Mouse (Mus musculus): ENCODE measurements around the gene Lpp. TPM values are rescaled to one million over a fixed set of nuclear protein-coding genes. Genes with fewer than 3 reads are reported as not detected.

Gene Lpp
- polyA plus RNA-seq, 1 experiment: 8.1 TPM

GRCm38 (mm10) chr16:24806093-24806492 is 412.8 kb downstream of the Lpp start:
- no peak for DNase-seq
- WGBS: 97% methylated on average over 1 of the region's 1 CpGs
- H3K4me1 ChIP-seq (ENCODE audit: control insufficient read depth, insufficient read depth, low read length): no peaks in the 10 kb centered on the region

GRCm38 (mm10) chr16:24807565-24807964 is 414.3 kb downstream of the Lpp start:
- Histone ChIP-seq H3K27me3 (ENCODE audit: control insufficient read depth, insufficient read depth, low read length) (no peaks in the 10 kb centered on the region), H3K4me1 (ENCODE audit: control insufficient read depth, insufficient read depth, low read length) (no peaks in the 10 kb centered on the region), H3K4me3 (replicated peaks; ENCODE audit: insufficient read depth, low read depth, low read length) (no peak overlapping the region), H3K27ac (ENCODE audit: insufficient read depth, low read length) (no peak overlapping the region)
- 56% methylated on average over 4 of the region's 4 CpGs for WGBS
- TF ChIP-seq POLR2A (IDR thresholded peaks at IDR 0.05; ENCODE audit: borderline replicate concordance, insufficient read depth, low read length): no peak
- no peak for DNase-seq

More at GRCm38 (mm10) chr16:24806093-24806492, 412.8 kb downstream of the Lpp start:
- no peaks in the 10 kb centered on the region for H3K27me3 ChIP-seq (ENCODE audit: control insufficient read depth, insufficient read depth, low read length)
- H3K4me3 ChIP-seq (replicated peaks; ENCODE audit: insufficient read depth, low read depth, low read length): no peak overlapping the region
- no peak overlapping the region for H3K27ac ChIP-seq (ENCODE audit: insufficient read depth, low read length)
- TF ChIP-seq CTCF (IDR thresholded peaks at IDR 0.05; ENCODE audit: borderline replicate concordance, insufficient read depth, low read depth, low read length) (no peak), POLR2A (IDR thresholded peaks at IDR 0.05; ENCODE audit: borderline replicate concordance, insufficient read depth, low read length) (no peak)

GRCm38 (mm10) chr16:24809811-24810210 is 416.5 kb downstream of the Lpp start:
- WGBS: 72% methylated on average over 6 of the region's 6 CpGs
- Histone ChIP-seq H3K4me1 (ENCODE audit: control insufficient read depth, insufficient read depth, low read length) (no peaks in the 10 kb centered on the region), H3K27me3 (ENCODE audit: control insufficient read depth, insufficient read depth, low read length) (no peaks in the 10 kb centered on the region), H3K4me3 (replicated peaks; ENCODE audit: insufficient read depth, low read depth, low read length) (no peak overlapping the region), H3K27ac (ENCODE audit: insufficient read depth, low read length) (no peak overlapping the region)
- no peak for DNase-seq
- no peak for TF ChIP-seq CTCF (IDR thresholded peaks at IDR 0.05; ENCODE audit: borderline replicate concordance, insufficient read depth, low read depth, low read length)
- TF ChIP-seq POLR2A (IDR thresholded peaks at IDR 0.05; ENCODE audit: borderline replicate concordance, insufficient read depth, low read length): no peak

- Histone ChIP-seq H3K27me3 (ENCODE audit: control insufficient read depth, insufficient read depth, low read length) (no peaks in the 10 kb centered on the region), H3K4me3 (replicated peaks; ENCODE audit: insufficient read depth, low read depth, low read length) (no peak overlapping the region), H3K27ac (ENCODE audit: insufficient read depth, low read length) (no peak overlapping the region), H3K4me1 (ENCODE audit: control insufficient read depth, insufficient read depth, low read length) (no peaks in the 10 kb centered on the region; the same call in 1 of the 2 replicates)
- no peak for TF ChIP-seq POLR2A (IDR thresholded peaks at IDR 0.05; ENCODE audit: borderline replicate concordance, insufficient read depth, low read length)
- TF ChIP-seq CTCF (IDR thresholded peaks at IDR 0.05; ENCODE audit: borderline replicate concordance, insufficient read depth, low read depth, low read length): no peak
- no peak for DNase-seq
- WGBS: 76% methylated on average over 3 of the region's 3 CpGs
Observed at GRCm38 (mm10) chr16:24816621-24817020, 423.3 kb downstream of the Lpp start.

- WGBS: 96% methylated on average over 3 of the region's 3 CpGs
- no peak for DNase-seq
Observed at GRCm38 (mm10) chr16:24817381-24817780, 424.1 kb downstream of the Lpp start.

GRCm38 (mm10) chr16:24819127-24819526 is 425.8 kb downstream of the Lpp start:
- peak; percentile 17 to 34 for DNase-seq
- WGBS: 61% methylated on average over 4 of the region's 4 CpGs
- Histone ChIP-seq H3K4me3 (replicated peaks; ENCODE audit: insufficient read depth, low read depth, low read length) (no peak overlapping the region), H3K4me1 (ENCODE audit: control insufficient read depth, insufficient read depth, low read length) (no peaks in the 10 kb centered on the region; the same call in 1 of the 2 replicates), H3K27ac (ENCODE audit: insufficient read depth, low read length) (no peak overlapping the region), H3K27me3 (ENCODE audit: control insufficient read depth, insufficient read depth, low read length) (no peaks in the 10 kb centered on the region)
- TF ChIP-seq CTCF (IDR thresholded peaks at IDR 0.05; ENCODE audit: borderline replicate concordance, insufficient read depth, low read depth, low read length) (no peak), POLR2A (IDR thresholded peaks at IDR 0.05; ENCODE audit: borderline replicate concordance, insufficient read depth, low read length) (no peak)

More at GRCm38 (mm10) chr16:24817381-24817780, 424.1 kb downstream of the Lpp start:
- Histone ChIP-seq H3K27me3 (ENCODE audit: control insufficient read depth, insufficient read depth, low read length) (no peaks in the 10 kb centered on the region), H3K4me1 (ENCODE audit: control insufficient read depth, insufficient read depth, low read length) (no peaks in the 10 kb centered on the region; the same call in 1 of the 2 replicates), H3K4me3 (replicated peaks; ENCODE audit: insufficient read depth, low read depth, low read length) (no peak overlapping the region), H3K27ac (ENCODE audit: insufficient read depth, low read length) (no peak overlapping the region)
- TF ChIP-seq CTCF (IDR thresholded peaks at IDR 0.05; ENCODE audit: borderline replicate concordance, insufficient read depth, low read depth, low read length): no peak
- no peak for TF ChIP-seq POLR2A (IDR thresholded peaks at IDR 0.05; ENCODE audit: borderline replicate concordance, insufficient read depth, low read length)

- H3K4me1 ChIP-seq (ENCODE audit: control insufficient read depth, insufficient read depth, low read length): no peaks in the 10 kb centered on the region; the same call in 1 of the 2 replicates
- TF ChIP-seq CTCF (IDR thresholded peaks at IDR 0.05; ENCODE audit: borderline replicate concordance, insufficient read depth, low read depth, low read length): no peak
- TF ChIP-seq POLR2A (IDR thresholded peaks at IDR 0.05; ENCODE audit: borderline replicate concordance, insufficient read depth, low read length): no peak
- no peak overlapping the region for H3K27ac ChIP-seq (ENCODE audit: insufficient read depth, low read length)
- no peak for DNase-seq
- H3K27me3 ChIP-seq (ENCODE audit: control insufficient read depth, insufficient read depth, low read length): no peaks in the 10 kb centered on the region
- WGBS: 90% methylated on average over 5 of the region's 5 CpGs
- H3K4me3 ChIP-seq (replicated peaks; ENCODE audit: insufficient read depth, low read depth, low read length): no peak overlapping the region
Observed at GRCm38 (mm10) chr16:24822182-24822875, 429.0 kb downstream of the Lpp start.

GRCm38 (mm10) chr16:24822918-24823317 is 429.6 kb downstream of the Lpp start:
- TF ChIP-seq CTCF (IDR thresholded peaks at IDR 0.05; ENCODE audit: borderline replicate concordance, insufficient read depth, low read depth, low read length): no peak
- no peak for TF ChIP-seq POLR2A (IDR thresholded peaks at IDR 0.05; ENCODE audit: borderline replicate concordance, insufficient read depth, low read length)
- WGBS: 82% methylated on average over 1 of the region's 1 CpGs
- H3K4me3 ChIP-seq (replicated peaks; ENCODE audit: insufficient read depth, low read depth, low read length): no peak overlapping the region
- no peak for DNase-seq
- no peak overlapping the region for H3K27ac ChIP-seq (ENCODE audit: insufficient read depth, low read length)
- H3K4me1 ChIP-seq (ENCODE audit: control insufficient read depth, insufficient read depth, low read length): no peaks in the 10 kb centered on the region; the same call in 1 of the 2 replicates
- H3K27me3 ChIP-seq (ENCODE audit: control insufficient read depth, insufficient read depth, low read length): no peaks in the 10 kb centered on the region

All from cerebellum, adult 2 months (tissue).